Mouse (Mus musculus): ENCODE data around the gene Prss53.
"Not testable (repeated sequence)": the region's sequence is repeated elsewhere in the genome, so short reads cannot be mapped to it uniquely, and the experiment has no call there.

Prss53 gene

GRCm38 (mm10) chr7:127874812-127875626 is 15.8 kb downstream of the Prss53 start:
- H3K36me3 ChIP-seq (ENCODE audit: control insufficient read depth, insufficient read depth, low read length, poor library complexity, severe bottlenecking): peaks cover 11% of the 10 kb centered on the region
- no peaks in the 10 kb centered on the region for H3K27me3 ChIP-seq (ENCODE audit: control insufficient read depth, insufficient read depth, low read length, poor library complexity, severe bottlenecking)
- no peak for DNase-seq (ENCODE audit: low read depth, low spot score)

DNA sequence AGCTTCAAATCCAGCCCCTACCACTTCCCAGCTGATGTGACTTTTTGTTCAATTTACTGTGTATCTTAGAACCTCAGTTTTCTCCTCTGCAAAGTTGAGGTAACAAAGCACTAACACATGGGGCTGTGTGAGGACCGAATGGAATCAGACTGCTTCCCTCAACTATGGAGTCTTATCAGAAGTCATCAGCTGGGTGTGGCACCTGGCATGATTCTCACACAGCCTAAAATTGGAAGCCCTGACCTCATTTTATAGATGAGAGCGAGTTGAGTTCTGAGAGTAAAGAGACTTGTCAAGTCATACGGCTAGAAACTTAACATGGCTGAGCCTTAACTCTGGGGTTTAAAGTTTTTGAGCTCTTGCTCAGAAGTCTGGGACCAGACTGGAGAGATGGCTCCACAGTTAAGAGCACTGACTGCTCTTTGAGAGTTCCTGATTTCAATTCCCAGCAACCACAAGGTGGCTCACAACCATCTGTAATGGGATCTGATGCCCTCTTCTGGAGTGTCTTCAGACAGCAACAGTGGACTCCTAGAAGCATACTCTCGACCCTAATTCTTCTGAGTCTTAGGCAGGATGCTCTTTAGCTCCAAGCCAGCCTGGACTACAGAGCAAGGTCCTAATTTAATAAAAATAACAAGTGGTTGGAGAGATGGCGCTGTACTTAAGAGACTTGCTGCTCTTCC is 20.5 kb downstream of the Prss53 start:
- no peaks in the 10 kb centered on the region for H3K27me3 ChIP-seq (ENCODE audit: control insufficient read depth, insufficient read depth, low read length, poor library complexity, severe bottlenecking)
- H3K36me3 ChIP-seq (ENCODE audit: control insufficient read depth, insufficient read depth, low read length, poor library complexity, severe bottlenecking): peaks cover 4% of the 10 kb centered on the region
- peak; percentile 33 for DNase-seq (ENCODE audit: low read depth, low spot score)

DNA sequence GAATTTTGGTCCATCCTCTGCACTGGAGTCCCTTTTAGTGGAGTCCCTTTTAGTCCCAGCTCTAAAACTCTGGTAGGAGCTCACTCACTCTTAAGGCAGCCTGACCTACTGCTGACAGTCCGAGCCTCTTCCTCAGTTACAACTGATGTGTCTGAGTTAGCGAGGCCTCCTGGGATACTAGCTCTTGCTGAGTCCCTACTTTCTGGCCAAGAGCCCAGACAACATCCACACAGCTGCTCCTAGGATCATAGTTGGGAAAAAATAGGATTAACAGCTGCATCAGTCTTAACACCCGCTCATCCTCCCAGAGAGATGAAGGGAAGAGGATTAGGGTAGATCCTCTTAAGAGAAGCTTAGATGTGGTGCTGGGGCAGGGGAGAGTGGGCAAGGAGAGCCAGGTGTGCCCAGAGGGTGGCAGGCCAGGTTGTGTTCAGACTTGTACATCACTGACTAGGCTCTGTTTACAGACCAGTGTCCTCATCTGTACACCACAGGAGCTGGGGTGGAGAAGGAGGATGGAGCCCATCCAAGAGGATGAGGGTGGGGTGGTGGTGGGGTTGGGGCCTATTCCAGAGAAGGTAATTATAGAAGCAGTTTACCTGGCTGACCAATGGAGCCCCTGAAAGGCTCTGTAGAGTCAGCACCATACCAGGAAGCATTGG is 21.5 kb downstream of the Prss53 start:
- no peak for DNase-seq (ENCODE audit: low read depth, low spot score)
- Histone ChIP-seq H3K27me3 (ENCODE audit: control insufficient read depth, insufficient read depth, low read length, poor library complexity, severe bottlenecking) (no peaks in the 10 kb centered on the region), H3K36me3 (ENCODE audit: control insufficient read depth, insufficient read depth, low read length, poor library complexity, severe bottlenecking) (peaks cover 4% of the 10 kb centered on the region)

DNA sequence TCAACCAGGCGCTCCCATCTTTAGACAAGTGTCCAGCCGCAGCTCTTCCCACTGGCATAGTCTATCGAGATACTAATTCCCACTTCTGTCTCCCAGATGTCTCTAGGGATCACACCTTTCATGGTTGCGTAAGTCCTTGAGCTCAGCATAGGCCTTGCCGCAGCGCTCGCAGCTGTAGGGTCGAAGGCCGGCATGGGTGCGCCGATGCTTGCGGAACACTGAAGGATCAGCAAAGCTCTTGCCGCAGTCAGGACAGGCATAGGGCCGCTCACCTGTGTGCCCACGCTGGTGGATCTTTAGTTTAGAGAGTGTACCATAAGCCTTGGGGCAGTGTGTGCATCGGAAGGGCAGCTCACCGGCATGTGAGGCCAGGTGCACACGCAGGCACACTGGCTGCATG is 23.1 kb downstream of the Prss53 start:
- peaks cover 4% of the 10 kb centered on the region for H3K36me3 ChIP-seq (ENCODE audit: control insufficient read depth, insufficient read depth, low read length, poor library complexity, severe bottlenecking)
- no peak for DNase-seq (ENCODE audit: low read depth, low spot score)
- H3K27me3 ChIP-seq (ENCODE audit: control insufficient read depth, insufficient read depth, low read length, poor library complexity, severe bottlenecking): no peaks in the 10 kb centered on the region

DNA sequence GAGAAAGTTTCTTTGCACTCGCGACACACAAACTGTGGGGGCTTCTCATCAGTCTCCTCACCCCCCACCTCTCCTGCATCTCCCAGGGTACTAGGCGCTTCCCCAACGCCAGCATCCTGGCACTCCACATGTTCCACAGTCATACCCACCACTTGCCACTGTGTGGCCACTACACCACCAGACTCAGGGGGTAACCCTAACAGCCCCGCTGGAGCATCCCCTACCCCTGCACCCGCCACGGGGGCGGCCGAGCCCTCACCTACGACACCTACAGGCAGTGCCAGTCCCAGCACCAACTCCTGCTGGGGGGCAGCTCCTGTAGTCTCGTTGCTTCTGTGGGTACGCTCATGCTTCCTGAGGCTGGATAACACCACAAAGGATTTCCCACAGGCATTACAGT is 24.3 kb downstream of the Prss53 start:
- H3K36me3 ChIP-seq (ENCODE audit: control insufficient read depth, insufficient read depth, low read length, poor library complexity, severe bottlenecking): peaks cover 4% of the 10 kb centered on the region
- no peak for DNase-seq (ENCODE audit: low read depth, low spot score)
- H3K27me3 ChIP-seq (ENCODE audit: control insufficient read depth, insufficient read depth, low read length, poor library complexity, severe bottlenecking): no peaks in the 10 kb centered on the region

DNA sequence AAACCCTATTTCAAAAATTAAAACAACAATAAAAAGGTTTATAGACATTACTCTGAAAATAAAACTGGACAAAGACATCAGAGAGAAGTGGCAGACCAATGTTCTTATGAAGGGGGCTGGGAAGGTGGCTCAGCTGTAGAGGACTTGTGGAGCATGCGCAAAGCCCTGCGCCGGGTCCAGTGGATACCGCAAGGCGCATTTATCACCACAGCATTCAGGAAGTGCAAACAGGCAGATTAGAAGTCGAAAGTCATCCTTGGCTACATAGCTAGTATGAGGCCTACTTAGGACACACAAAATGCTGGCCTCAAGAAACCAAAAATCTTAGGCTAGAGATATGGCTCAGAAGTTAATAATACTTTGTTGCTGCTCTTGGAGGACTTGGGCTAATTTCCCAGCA is 32.5 kb downstream of the Prss53 start:
- Histone ChIP-seq H3K27me3 (ENCODE audit: control insufficient read depth, insufficient read depth, low read length, poor library complexity, severe bottlenecking) (no peaks in the 10 kb centered on the region), H3K36me3 (ENCODE audit: control insufficient read depth, insufficient read depth, low read length, poor library complexity, severe bottlenecking) (no peaks in the 10 kb centered on the region)
- no peak for DNase-seq (ENCODE audit: low read depth, low spot score)

- Histone ChIP-seq H3K27me3 (ENCODE audit: control insufficient read depth, insufficient read depth, low read length, poor library complexity, severe bottlenecking) (no peaks in the 10 kb centered on the region), H3K36me3 (ENCODE audit: control insufficient read depth, insufficient read depth, low read length, poor library complexity, severe bottlenecking) (no peaks in the 10 kb centered on the region; the same call in 1 of the 2 replicates)
- DNase-seq (ENCODE audit: low read depth, low spot score): no peak
Measured at GRCm38 (mm10) chr7:127850906-127851305, 39.9 kb downstream of the Prss53 start.

DNA sequence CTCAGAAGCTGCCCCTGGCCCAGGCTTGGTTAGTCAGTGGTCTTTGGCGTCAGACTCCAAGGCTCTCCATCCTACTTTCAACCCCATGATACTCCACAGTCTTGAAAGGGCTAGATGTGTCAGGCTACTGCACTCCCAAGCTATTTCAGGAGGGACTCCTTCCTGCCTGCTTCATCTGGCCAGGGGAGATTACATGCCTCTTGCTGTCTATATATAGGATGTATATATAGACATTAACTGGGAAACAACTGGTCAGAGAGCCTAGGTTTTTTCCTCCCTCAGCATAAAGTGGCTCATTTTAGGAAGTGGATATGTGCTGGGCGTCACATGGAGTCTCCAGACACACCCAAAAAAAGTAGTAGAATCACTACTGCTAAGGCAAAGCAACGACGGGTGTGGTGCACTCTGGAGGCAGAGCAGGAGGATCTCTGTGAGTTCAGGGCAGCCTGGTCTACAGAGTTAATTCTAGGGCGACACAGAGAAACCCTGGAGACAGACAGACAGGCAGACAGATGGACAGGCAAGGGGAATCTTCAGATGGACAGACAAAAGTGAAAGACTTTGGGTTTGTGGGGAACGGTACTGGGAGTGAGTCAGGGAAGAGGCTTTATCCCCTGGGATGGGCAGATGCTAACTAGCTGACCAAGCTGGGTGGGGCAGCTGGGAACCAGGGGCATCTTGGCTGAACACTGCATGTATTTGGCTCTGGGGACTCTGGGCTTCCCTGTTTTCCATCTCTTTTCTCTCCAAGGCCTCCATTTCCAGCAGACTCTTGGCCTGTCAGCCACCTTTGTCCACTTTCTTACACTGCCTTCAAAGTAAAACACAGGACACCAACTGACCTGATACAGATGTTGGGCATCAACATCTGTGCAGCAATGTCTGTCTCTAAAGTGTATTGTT is 40.5 kb downstream of the Prss53 start:
- Histone ChIP-seq H3K27me3 (ENCODE audit: control insufficient read depth, insufficient read depth, low read length, poor library complexity, severe bottlenecking) (no peaks in the 10 kb centered on the region), H3K36me3 (ENCODE audit: control insufficient read depth, insufficient read depth, low read length, poor library complexity, severe bottlenecking) (no peaks in the 10 kb centered on the region; the same call in 1 of the 2 replicates)
- DNase-seq (ENCODE audit: low read depth, low spot score): no peak

- peak; percentile 84 for DNase-seq (ENCODE audit: low read depth, low spot score)
- H3K36me3 ChIP-seq (ENCODE audit: control insufficient read depth, insufficient read depth, low read length, poor library complexity, severe bottlenecking): peaks cover 4% of the 10 kb centered on the region
- H3K27me3 ChIP-seq (ENCODE audit: control insufficient read depth, insufficient read depth, low read length, poor library complexity, severe bottlenecking): no peaks in the 10 kb centered on the region
Measured at GRCm38 (mm10) chr7:127842001-127842718, 48.6 kb downstream of the Prss53 start.

DNA sequence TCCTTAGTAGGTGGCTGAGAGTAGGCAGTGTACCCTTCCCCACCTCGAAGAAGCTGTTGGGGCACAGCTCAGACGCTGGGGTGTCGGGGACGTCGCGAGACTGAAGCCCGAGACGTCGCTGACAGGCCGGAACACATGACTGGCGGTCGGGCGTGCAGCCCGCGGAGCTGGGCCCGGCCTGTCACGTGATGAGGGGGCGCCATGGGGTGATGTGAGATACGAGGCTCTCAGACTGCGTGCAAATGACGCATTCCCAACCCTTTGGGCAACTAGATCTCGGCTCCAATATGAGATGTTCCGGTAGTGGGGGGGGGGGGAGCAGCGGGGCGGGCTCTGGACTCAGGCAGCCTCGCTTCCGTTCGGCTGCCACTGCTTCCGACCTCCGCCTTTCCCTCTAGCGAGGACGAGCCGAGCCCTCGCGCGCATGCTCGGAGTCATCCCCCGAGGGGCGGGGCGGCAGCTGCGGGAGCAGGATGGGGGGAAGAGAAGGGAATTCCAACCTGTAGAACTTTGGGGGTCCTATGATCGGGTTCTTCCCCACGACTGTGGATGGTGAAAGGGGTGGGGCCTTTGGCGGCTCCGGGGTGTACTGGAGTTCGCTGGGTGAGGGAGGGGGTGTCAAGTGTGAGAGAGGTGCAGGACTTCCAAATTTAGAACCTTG is 49.3 kb downstream of the Prss53 start:
- peak; percentile 92 for DNase-seq (ENCODE audit: low read depth, low spot score)
- Histone ChIP-seq H3K27me3 (ENCODE audit: control insufficient read depth, insufficient read depth, low read length, poor library complexity, severe bottlenecking) (no peaks in the 10 kb centered on the region), H3K36me3 (ENCODE audit: control insufficient read depth, insufficient read depth, low read length, poor library complexity, severe bottlenecking) (peaks cover 4% of the 10 kb centered on the region)

- H3K27me3 ChIP-seq (ENCODE audit: control insufficient read depth, insufficient read depth, low read length, poor library complexity, severe bottlenecking): no peaks in the 10 kb centered on the region
- peaks cover 4% of the 10 kb centered on the region; the same call in 1 of the 2 replicates for H3K36me3 ChIP-seq (ENCODE audit: control insufficient read depth, insufficient read depth, low read length, poor library complexity, severe bottlenecking)
- DNase-seq (ENCODE audit: low read depth, low spot score): no peak
Measured at GRCm38 (mm10) chr7:127840886-127841285, 49.9 kb downstream of the Prss53 start.

GRCm38 (mm10) chr7:127840031-127840430 is 50.7 kb downstream of the Prss53 start:
- H3K27me3 ChIP-seq (ENCODE audit: control insufficient read depth, insufficient read depth, low read length, poor library complexity, severe bottlenecking); H3K36me3 ChIP-seq (ENCODE audit: control insufficient read depth, insufficient read depth, low read length, poor library complexity, severe bottlenecking); DNase-seq (ENCODE audit: low read depth, low spot score): not testable (repeated sequence)

- not testable (repeated sequence) for H3K36me3 ChIP-seq (ENCODE audit: control insufficient read depth, insufficient read depth, low read length, poor library complexity, severe bottlenecking); H3K27me3 ChIP-seq (ENCODE audit: control insufficient read depth, insufficient read depth, low read length, poor library complexity, severe bottlenecking); DNase-seq (ENCODE audit: low read depth, low spot score)
Measured at GRCm38 (mm10) chr7:127837878-127838277, 52.9 kb downstream of the Prss53 start.

Measured in splenic B cell, adult 2 months (primary cell).